Mouse (Mus musculus) forebrain, embryonic 11.5 days (tissue): ENCODE results near the gene Nup188. TPM values are rescaled to one million over a fixed set of nuclear protein-coding genes. Genes with fewer than 3 reads are reported as not detected.

Source experiments
- ATAC-seq: fragments of 200-750 bp; cut with Nextera tagmentation; replicated peaks from 2 replicates; pipeline ENCODE4 v1.8.0; 2017; ENCODE audit warnings: moderate TSS enrichment; ENCODE audit not compliant: low FRiP score
- DNase-seq: peaks from one replicate; pipeline ENCODE4 v3.0.0-alpha.2; 2017; ENCODE audit warnings: low spot score
- H3K27ac ChIP-seq: fragments of 300-500 bp; sonication (generic); 2 replicates; pipeline ENCODE4 v1.5.1; 2014; ENCODE audit warnings: low read depth, low read length
- H3K27me3 ChIP-seq: fragments of 300-500 bp; sonication (generic); 2 replicates; pipeline ENCODE4 v1.6.1; 2014; ENCODE audit warnings: mild to moderate bottlenecking, low read length, mixed read lengths; ENCODE audit not compliant: control insufficient read depth, insufficient read depth
- H3K36me3 ChIP-seq: fragments of 300-500 bp; sonication (generic); 2 replicates; pipeline ENCODE4 v1.6.1; 2014; ENCODE audit warnings: mild to moderate bottlenecking, low read length, moderate library complexity, mixed read lengths; ENCODE audit not compliant: control insufficient read depth, insufficient read depth
- H3K4me1 ChIP-seq: fragments of 300-500 bp; sonication (generic); replicated peaks from 2 replicates; pipeline ENCODE4 v1.6.1; 2014; ENCODE audit warnings: low read length, mixed read lengths; ENCODE audit not compliant: control insufficient read depth, insufficient read depth
- H3K4me2 ChIP-seq: fragments of 300-500 bp; sonication (generic); 2 replicates; pipeline ENCODE4 v1.6.1; 2014; ENCODE audit warnings: low read depth, mild to moderate bottlenecking, low read length, moderate library complexity, mixed read lengths; ENCODE audit not compliant: severe bottlenecking
- H3K4me3 ChIP-seq: fragments of 300-500 bp; sonication (generic); 2 replicates; pipeline ENCODE4 v1.5.1; 2014; ENCODE audit warnings: low read depth, low read length
- H3K9ac ChIP-seq: fragments of 300-500 bp; sonication (generic); 2 replicates; pipeline ENCODE4 v1.6.1; 2014; ENCODE audit warnings: low read length
- H3K9me3 ChIP-seq: fragments of 300-500 bp; sonication (generic); 2 replicates; pipeline ENCODE4 v1.6.1; 2016; ENCODE audit warnings: low read length, mixed read lengths; ENCODE audit not compliant: control insufficient read depth
- WGBS: fragments of 180-500 bp; shearing (Covaris S2); extraction: QIAGEN DNeasy Blood & Tissue Kit; methylation state at CpG from one replicate; pipeline ENCODE4 v1.1.7; 2014; 5-methylcytosine and 5-hydroxymethylcytosine counted together
- polyA plus RNA-seq: library from polyadenylated mRNA; unstranded; fragments of >200 nt; fragmentation: Nextera tagmentation; extraction: Ambion mirVana; gene quantifications from 2 replicates; pipeline ENCODE4 v1.2.1, GENCODE M21; 2014

The Nup188 gene
- polyA plus RNA-seq, 1 experiment from 2014 or later: 65.8 TPM

DNA sequence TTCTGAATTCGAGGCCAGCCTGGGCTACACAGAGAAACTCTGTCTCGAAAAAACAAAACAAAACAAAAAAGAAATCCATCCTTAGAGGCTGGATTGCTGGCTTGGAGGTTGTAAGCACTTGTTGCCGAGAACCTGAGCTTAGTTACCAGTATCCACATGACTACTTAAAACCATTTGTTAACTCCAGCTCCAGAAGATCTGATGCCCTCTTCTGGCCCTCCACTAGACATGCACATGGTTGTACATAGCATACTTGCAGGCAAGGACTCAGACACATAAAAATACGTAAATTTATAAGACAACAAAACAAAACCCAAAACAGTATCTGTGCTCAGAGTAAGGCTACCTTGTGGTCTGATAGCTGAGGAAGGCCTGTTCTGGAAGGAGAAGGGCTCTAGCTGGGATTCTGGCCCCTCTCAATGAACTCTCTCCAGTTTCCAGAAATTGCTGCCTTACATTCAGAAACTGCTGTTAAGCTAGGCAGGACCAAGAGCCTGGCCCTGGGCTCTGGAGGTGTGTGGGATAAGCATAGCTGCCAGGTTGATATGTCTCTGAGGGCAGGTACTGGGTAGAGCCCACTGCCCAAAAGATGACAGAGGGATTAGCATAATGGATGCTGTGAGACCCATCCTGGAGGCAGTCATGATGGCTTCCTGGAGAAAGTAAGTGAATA, 25.0 kb upstream of the Nup188 start:
- no peaks in the 10 kb centered on the region for H3K9me3 ChIP-seq
- ATAC-seq: no peak
- no peak overlapping the region for H3K9ac ChIP-seq
- H3K27me3 ChIP-seq: no peaks in the 10 kb centered on the region
- H3K4me3 ChIP-seq: no peak overlapping the region
- no peak for DNase-seq
- H3K36me3 ChIP-seq: peaks cover 20% of the 10 kb centered on the region
- no peak overlapping the region for H3K4me2 ChIP-seq
- WGBS: 84% methylated on average over 4 of the region's 4 CpGs
- no peak overlapping the region for H3K27ac ChIP-seq
- H3K4me1 ChIP-seq: 0 out of 2 replicates have a peak, but pooled peaks cover 2% of the 10 kb centered on the region

DNA sequence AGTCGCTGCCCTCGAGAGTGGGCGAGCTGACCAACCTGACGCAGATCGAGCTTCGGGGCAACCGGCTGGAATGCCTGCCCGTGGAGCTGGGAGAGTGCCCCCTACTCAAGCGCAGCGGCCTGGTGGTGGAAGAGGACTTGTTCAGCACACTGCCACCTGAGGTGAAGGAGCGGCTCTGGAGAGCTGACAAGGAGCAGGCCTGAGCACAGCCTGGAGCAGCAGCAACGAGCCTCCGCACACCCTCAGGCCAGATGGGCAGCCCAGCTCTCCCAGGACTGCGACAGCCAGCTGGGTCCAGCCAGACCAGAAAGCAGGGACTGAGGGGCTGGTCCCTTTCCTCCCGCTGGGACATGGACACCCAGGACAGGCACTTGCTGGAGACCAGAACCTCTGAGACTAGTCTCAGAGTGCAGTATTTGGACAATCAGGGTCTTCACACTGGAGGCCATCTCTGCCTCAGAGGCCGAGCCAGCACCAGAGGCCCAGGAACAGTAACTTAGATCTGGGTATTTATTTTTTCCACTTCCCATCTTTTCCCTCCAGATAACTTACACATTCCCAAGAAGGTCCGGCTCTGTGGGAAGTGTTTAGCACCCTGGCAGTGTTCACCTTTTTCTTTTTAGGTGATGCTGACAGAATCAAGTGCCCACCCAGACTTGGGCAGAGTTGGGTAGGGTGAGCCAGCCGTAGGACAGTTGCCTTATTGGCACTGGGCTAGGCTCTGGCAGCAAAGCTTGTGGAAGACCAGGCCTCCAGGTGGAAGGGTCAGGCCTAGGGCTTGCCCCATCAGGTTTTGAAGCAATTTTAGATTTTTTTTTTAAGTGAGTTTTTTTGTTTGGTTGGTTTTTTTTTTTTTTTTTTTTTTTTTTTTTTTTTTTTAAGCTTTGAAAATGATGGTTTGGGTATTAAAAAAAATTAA, 24.0 kb upstream of the Nup188 start:
- Histone ChIP-seq H3K27me3 (no peaks in the 10 kb centered on the region), H3K27ac (no peak overlapping the region), H3K4me1 (peaks cover 5% of the 10 kb centered on the region; the same call in 1 of the 2 replicates), H3K36me3 (peaks cover 11% of the 10 kb centered on the region; the same call in 1 of the 2 replicates), H3K9ac (no peak overlapping the region), H3K4me3 (no peak overlapping the region), H3K4me2 (no peak overlapping the region), H3K9me3 (no peaks in the 10 kb centered on the region)
- WGBS: 91% methylated on average over 18 of the region's 18 CpGs
- ATAC-seq: no peak
- DNase-seq: no peak

DNA sequence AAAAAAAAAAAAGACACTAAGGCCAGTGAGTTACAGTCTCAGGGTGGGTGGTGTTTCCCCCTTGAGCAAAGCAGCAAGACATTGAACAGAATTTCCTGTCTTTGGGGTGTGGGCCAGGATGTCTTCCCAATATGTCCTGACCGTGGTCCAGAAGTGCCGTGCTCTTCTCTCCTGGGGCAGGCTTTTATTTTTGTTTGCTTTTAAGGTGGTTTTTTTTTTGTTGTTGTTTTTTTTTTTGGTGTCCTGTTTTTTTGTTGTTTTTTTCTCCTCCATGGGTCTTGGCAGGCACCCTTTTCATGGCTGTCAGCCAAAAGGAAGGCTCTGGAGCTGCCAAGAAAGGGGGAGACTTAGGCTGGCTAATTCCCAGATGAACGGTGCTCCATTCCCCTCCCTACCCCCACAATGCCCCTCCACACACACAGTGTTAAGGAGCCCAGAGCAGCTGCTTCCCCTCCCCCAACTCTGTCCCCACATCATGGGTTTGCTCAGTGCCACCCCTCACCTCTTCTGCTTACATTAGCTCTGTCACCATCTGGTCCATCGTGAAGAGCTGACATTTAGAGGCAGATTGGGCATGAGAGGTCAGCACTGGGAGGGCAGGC, 23.3 kb upstream of the Nup188 start:
- WGBS: 85% methylated on average over 4 of the region's 4 CpGs
- no peak for DNase-seq

GRCm38 (mm10) chr2:30263811-30264210, 22.4 kb upstream of the Nup188 start:
- peaks cover 5% of the 10 kb centered on the region; the same call in 1 of the 2 replicates for H3K4me1 ChIP-seq
- H3K4me2 ChIP-seq: no peak overlapping the region
- H3K36me3 ChIP-seq: peaks cover 9% of the 10 kb centered on the region; the same call in 1 of the 2 replicates
- no peaks in the 10 kb centered on the region for H3K9me3 ChIP-seq
- ATAC-seq: no peak
- H3K9ac ChIP-seq: no peak overlapping the region
- H3K27ac ChIP-seq: no peak overlapping the region
- DNase-seq: no peak
- H3K4me3 ChIP-seq: no peak overlapping the region
- 93% methylated on average over 6 of the region's 6 CpGs for WGBS
- H3K27me3 ChIP-seq: no peaks in the 10 kb centered on the region

More for the DNA sequence above, 23.3 kb upstream of the Nup188 start:
- no peak for ATAC-seq
- H3K27me3 ChIP-seq: no peaks in the 10 kb centered on the region
- no peak overlapping the region for H3K9ac ChIP-seq
- H3K4me2 ChIP-seq: no peak overlapping the region
- no peak overlapping the region for H3K27ac ChIP-seq
- peaks cover 5% of the 10 kb centered on the region; the same call in 1 of the 2 replicates for H3K4me1 ChIP-seq
- H3K9me3 ChIP-seq: no peaks in the 10 kb centered on the region
- no peak overlapping the region for H3K4me3 ChIP-seq
- H3K36me3 ChIP-seq: peaks cover 9% of the 10 kb centered on the region; the same call in 1 of the 2 replicates

DNA sequence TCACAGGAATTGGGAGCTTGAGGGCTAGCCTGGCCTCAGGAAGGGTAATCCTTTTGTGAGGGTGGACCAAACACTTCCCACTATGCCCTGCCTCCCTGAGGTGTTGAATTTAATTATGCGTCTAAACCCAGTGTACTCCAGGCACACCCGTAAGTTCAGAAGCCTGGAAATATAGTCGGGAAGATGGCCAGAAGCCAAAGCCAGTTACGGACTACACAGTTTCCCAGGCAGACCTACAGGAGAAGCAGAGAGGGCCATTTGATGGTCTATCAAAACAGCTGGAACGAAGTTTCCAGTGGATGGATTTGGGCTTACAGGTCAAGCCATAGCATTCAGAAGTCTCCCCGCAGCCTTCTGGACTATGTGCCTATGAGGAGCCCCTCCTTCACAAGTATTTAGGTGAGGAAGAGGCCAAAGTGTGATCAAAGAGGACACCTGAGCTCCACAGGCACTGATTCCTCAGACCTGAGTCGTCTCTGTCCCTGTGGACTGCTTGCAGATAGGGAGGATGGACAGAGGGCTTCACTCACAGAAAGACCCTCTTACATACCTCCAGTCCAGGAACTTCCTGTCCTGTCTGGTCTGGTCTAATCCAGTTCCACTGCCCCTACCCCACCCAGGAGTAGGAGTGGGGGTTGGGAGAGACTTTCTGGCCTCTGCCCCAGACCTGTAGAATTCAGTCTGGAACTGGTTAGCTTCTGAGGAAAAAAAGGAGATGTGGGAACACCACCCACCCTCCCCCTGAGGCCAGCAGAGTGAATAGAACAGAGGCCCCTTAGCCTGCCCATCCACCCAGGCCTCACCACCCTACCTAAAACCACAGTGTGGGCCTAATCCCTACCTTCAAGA, 21.3 kb upstream of the Nup188 start:
- no peak for ATAC-seq
- no peak overlapping the region for H3K4me2 ChIP-seq
- no peak overlapping the region for H3K27ac ChIP-seq

GRCm38 (mm10) chr2:30265767-30266253, 20.4 kb upstream of the Nup188 start, which contains the start of gene Phyhd1:
Phyhd1 (plus strand) TSS chr2:30266203.
- Histone ChIP-seq H3K9me3 (no peaks in the 10 kb centered on the region), H3K36me3 (peaks cover 9% of the 10 kb centered on the region; the same call in 1 of the 2 replicates), H3K4me1 (peaks cover 5% of the 10 kb centered on the region; the same call in 1 of the 2 replicates), H3K27me3 (no peaks in the 10 kb centered on the region), H3K9ac (peak within 1 kb of the TSS; percentile 12; the same call in 1 of the 2 replicates), H3K4me3 (no peak within 1 kb of the TSS), H3K4me2 (no peak within 1 kb of the TSS), H3K27ac (peak within 1 kb of the TSS; percentile 62)
- DNase-seq (no peak), ATAC-seq (no peak)
- 42% methylated on average over 5 of the region's 5 CpGs for WGBS

More for the DNA sequence above, 21.3 kb upstream of the Nup188 start:
- DNase-seq: no peak
- peaks cover 9% of the 10 kb centered on the region; the same call in 1 of the 2 replicates for H3K36me3 ChIP-seq
- H3K9ac ChIP-seq: no peak overlapping the region
- no peaks in the 10 kb centered on the region for H3K9me3 ChIP-seq
- WGBS: 82% methylated on average over 7 of the region's 7 CpGs
- H3K4me1 ChIP-seq: peaks cover 5% of the 10 kb centered on the region; the same call in 1 of the 2 replicates
- no peak overlapping the region for H3K4me3 ChIP-seq
- no peaks in the 10 kb centered on the region for H3K27me3 ChIP-seq

DNA sequence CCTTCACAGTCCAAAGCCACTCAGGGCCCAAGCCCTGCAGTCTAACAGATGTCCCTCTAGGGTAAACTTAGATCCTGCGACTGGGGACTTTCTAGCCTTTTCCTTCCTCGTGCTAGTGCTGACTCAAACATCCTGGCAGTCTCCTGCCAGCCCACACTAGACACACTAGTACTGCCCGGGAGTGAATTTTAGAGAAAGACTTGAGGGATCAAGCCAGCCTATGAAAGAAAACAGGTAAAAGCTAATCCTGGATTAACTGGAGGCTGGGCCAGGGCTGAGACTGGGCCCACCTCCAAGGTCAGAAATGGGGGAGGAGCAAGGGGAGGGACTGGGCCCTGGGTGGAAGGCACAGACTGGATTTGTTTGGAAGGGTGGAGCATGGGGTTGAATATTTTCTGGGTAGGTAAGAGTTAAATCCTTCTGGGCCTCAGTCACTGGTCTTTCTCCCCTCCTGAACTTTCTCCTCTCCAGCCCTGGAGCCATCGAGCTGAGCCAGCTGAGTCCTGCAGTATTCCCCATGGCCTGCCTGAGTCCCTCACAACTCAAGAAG, 19.7 kb upstream of the Nup188 start:
- H3K9me3 ChIP-seq: no peaks in the 10 kb centered on the region
- no peak overlapping the region for H3K4me3 ChIP-seq
- no peak for ATAC-seq
- peak; percentile 65 for DNase-seq
- H3K27ac ChIP-seq: peak overlapping the region; percentile 62
- peaks cover 5% of the 10 kb centered on the region; the same call in 1 of the 2 replicates for H3K4me1 ChIP-seq
- H3K27me3 ChIP-seq: no peaks in the 10 kb centered on the region
- 12% methylated on average over 4 of the region's 4 CpGs for WGBS
- H3K4me2 ChIP-seq: no peak overlapping the region
- no peak overlapping the region for H3K9ac ChIP-seq
- peaks cover 9% of the 10 kb centered on the region; the same call in 1 of the 2 replicates for H3K36me3 ChIP-seq
